Mouse (Mus musculus) forebrain, embryonic 15.5 days (tissue): ENCODE results near the gene Nfkbid. TPM values are rescaled to one million over a fixed set of nuclear protein-coding genes. Genes with fewer than 3 reads are reported as not detected.

Experiments
- ATAC-seq: fragments of 200-750 bp; cut with Nextera tagmentation; replicated peaks from 2 replicates; pipeline ENCODE4 v1.8.0; 2017; ENCODE audit warnings: mild to moderate bottlenecking, moderate TSS enrichment, moderate library complexity
- H3K27ac ChIP-seq: fragments of 300-500 bp; sonication (generic); replicated peaks from 2 replicates; pipeline ENCODE4 v1.5.1; 2015; ENCODE audit warnings: mild to moderate bottlenecking, inconsistent platforms
- H3K27me3 ChIP-seq: fragments of 300-500 bp; sonication (generic); 2 replicates; pipeline ENCODE4 v1.6.1; 2015; ENCODE audit warnings: inconsistent platforms
- H3K36me3 ChIP-seq: fragments of 300-500 bp; sonication (generic); 2 replicates; pipeline ENCODE4 v1.6.1; 2015; ENCODE audit warnings: mild to moderate bottlenecking, inconsistent platforms
- H3K4me1 ChIP-seq: fragments of 300-500 bp; sonication (generic); 2 replicates; pipeline ENCODE4 v1.6.1; 2015; ENCODE audit warnings: inconsistent platforms
- H3K4me2 ChIP-seq: fragments of 300-500 bp; sonication (generic); replicated peaks from 2 replicates; pipeline ENCODE4 v1.6.1; 2015; ENCODE audit warnings: mild to moderate bottlenecking, inconsistent platforms
- H3K4me3 ChIP-seq: fragments of 300-500 bp; sonication (generic); 2 replicates; pipeline ENCODE4 v1.5.1; 2015; ENCODE audit warnings: mild to moderate bottlenecking, inconsistent platforms
- H3K9ac ChIP-seq: fragments of 300-500 bp; sonication (generic); replicated peaks from 2 replicates; pipeline ENCODE4 v1.6.1; 2015; ENCODE audit warnings: mild to moderate bottlenecking, inconsistent platforms
- H3K9me3 ChIP-seq: fragments of 300-500 bp; sonication (generic); 2 replicates; pipeline ENCODE4 v1.6.1; 2016; ENCODE audit warnings: inconsistent platforms
- WGBS: fragments of 180-500 bp; shearing (Covaris S2); methylation state at CpG from one replicate; pipeline ENCODE4 v1.1.7; 2015; ENCODE audit warnings: mixed read lengths; 5-methylcytosine and 5-hydroxymethylcytosine counted together
- polyA plus RNA-seq: library from polyadenylated mRNA; unstranded; fragments of >200 nt; fragmentation: Nextera tagmentation; extraction: Ambion mirVana; gene quantifications from 2 replicates; pipeline ENCODE4 v1.2.1, GENCODE M21; 2015

Gene Nfkbid
- 1.9 TPM in 2 replicates for polyA plus RNA-seq

DNA sequence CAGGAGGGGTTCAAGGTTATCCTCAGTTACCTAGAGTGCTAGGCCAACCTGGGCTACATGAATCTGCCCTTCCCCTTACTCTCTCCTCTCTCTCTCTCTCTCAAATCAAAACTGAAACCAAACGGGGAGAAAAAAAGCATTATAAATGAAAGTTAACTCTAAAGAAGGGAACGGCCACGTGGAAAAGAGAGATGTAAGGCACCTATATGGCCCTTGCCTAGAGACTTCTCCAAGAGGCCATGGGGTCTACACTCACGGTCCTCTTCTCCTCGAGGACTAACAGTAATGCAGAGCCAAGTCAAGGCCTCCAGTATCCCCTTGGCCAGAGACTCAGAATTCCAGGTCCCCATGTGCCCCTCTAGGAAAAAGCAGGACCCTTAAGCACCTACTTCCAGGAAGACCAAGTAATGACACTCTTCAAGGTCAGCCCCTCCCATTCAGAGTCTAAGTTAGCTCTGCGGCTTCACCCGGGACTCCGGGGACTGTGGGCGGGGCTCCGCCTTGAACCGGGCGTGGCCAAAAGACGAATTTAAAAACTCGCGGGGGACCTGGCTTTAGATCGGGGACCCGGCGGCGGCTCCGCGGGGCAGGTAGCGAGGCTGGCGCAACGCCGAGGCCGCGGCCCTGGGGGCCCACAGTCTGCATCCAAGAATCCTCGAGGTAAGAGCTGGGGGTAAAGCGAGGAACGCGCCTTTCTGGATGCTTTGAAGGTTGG, at the start of gene Nfkbid:
Nfkbid (plus strand) TSS at position 558 of the 715 bp plus-strand sequence.
- peak; percentile 26; the same call in 1 of the 2 replicates for ATAC-seq
- peaks cover 6% of the 10 kb centered on the region; the same call in 1 of the 2 replicates for H3K36me3 ChIP-seq
- peak within 1 kb of the TSS; percentile 53 for H3K4me3 ChIP-seq
- H3K9me3 ChIP-seq: no peaks in the 10 kb centered on the region
- peaks cover 20% of the 10 kb centered on the region for H3K4me1 ChIP-seq
- H3K4me2 ChIP-seq: peak within 1 kb of the TSS; percentile 94
- WGBS: 9% methylated on average over 31 of the region's 31 CpGs
- peak within 1 kb of the TSS; percentile 62 for H3K27ac ChIP-seq
- H3K9ac ChIP-seq: peak within 1 kb of the TSS; percentile 62
- H3K27me3 ChIP-seq: no peaks in the 10 kb centered on the region

GRCm38 (mm10) chr7:30373501-30373962, 48.0 kb upstream of the Nfkbid start:
- ATAC-seq: peak; percentile 100
- H3K4me2 ChIP-seq: peak overlapping the region; percentile 52
- H3K27ac ChIP-seq: peak overlapping the region; percentile 78
- WGBS: under 1% methylated on average over 21 of the region's 21 CpGs
- H3K9ac ChIP-seq: peak overlapping the region; percentile 53
- H3K4me1 ChIP-seq: peaks cover 4% of the 10 kb centered on the region; the same call in 1 of the 2 replicates
- peak overlapping the region; percentile 48 for H3K4me3 ChIP-seq
- H3K9me3 ChIP-seq: no peaks in the 10 kb centered on the region
- H3K36me3 ChIP-seq: no peaks in the 10 kb centered on the region
- H3K27me3 ChIP-seq: no peaks in the 10 kb centered on the region

GRCm38 (mm10) chr7:30380061-30380460, 41.5 kb upstream of the Nfkbid start:
- no peaks in the 10 kb centered on the region for H3K36me3 ChIP-seq
- no peak overlapping the region for H3K4me2 ChIP-seq
- no peaks in the 10 kb centered on the region for H3K4me1 ChIP-seq
- H3K9ac ChIP-seq: no peak overlapping the region
- no peaks in the 10 kb centered on the region for H3K9me3 ChIP-seq
- ATAC-seq: no peak
- no peaks in the 10 kb centered on the region for H3K27me3 ChIP-seq
- WGBS: 72% methylated on average over 5 of the region's 5 CpGs
- H3K4me3 ChIP-seq: no peak overlapping the region
- no peak overlapping the region for H3K27ac ChIP-seq

DNA sequence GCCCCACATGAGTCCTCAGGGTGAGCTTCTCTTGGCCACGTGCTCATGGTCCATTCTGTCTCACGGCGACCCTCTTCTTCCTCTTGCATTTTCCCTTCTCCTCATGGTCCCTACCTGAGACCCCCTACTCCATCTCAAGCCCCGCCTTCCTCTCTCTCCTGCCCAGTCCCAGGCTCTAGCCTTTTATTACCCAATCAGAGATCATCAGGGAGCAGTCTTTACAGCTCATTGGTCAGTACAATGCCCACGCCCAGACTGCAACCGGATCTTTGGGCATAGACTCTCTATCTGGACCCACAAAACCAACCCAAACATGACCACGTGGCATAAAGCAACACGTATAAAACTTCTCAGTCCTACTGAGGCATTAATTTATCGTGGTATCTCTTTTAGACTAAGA, 37.4 kb upstream of the Nfkbid start:
- no peak for ATAC-seq
- no peaks in the 10 kb centered on the region for H3K4me1 ChIP-seq
- no peak overlapping the region for H3K27ac ChIP-seq
- H3K27me3 ChIP-seq: no peaks in the 10 kb centered on the region
- H3K4me2 ChIP-seq: no peak overlapping the region
- no peak overlapping the region for H3K4me3 ChIP-seq
- no peaks in the 10 kb centered on the region for H3K36me3 ChIP-seq
- WGBS: 87% methylated on average over 9 of the region's 9 CpGs
- H3K9me3 ChIP-seq: no peaks in the 10 kb centered on the region
- no peak overlapping the region for H3K9ac ChIP-seq

GRCm38 (mm10) chr7:30392746-30393520, 28.6 kb upstream of the Nfkbid start:
- H3K36me3 ChIP-seq: no peaks in the 10 kb centered on the region
- no peak for ATAC-seq
- H3K27me3 ChIP-seq: no peaks in the 10 kb centered on the region
- no peak overlapping the region for H3K4me3 ChIP-seq
- H3K27ac ChIP-seq: no peak overlapping the region
- H3K9me3 ChIP-seq: no peaks in the 10 kb centered on the region
- no peak overlapping the region for H3K9ac ChIP-seq
- H3K4me1 ChIP-seq: no peaks in the 10 kb centered on the region
- WGBS: 76% methylated on average over 4 of the region's 4 CpGs
- H3K4me2 ChIP-seq: no peak overlapping the region

DNA sequence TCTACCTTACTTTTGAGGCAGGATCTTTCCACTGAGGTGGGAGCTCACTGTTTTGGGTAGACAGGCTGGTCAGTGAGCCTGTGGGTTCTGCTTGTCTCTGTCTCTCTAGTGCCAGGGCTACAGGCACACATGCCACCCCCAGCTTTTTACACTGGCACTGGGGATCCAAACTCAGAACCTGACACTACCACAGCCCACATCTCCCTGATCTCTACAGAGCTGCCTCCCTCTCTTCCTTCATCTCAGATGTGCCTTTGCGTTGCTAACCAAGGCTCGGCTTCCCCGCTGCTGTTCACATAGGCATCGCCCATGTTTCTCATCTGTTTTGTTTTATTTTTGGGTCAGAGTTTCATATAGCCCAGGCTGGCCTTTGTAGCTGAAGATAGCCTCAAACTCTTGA, 27.9 kb upstream of the Nfkbid start:
- WGBS: 88% methylated on average over 4 of the region's 4 CpGs
- Histone ChIP-seq H3K9ac (no peak overlapping the region), H3K27me3 (no peaks in the 10 kb centered on the region), H3K4me1 (no peaks in the 10 kb centered on the region), H3K4me2 (no peak overlapping the region), H3K36me3 (no peaks in the 10 kb centered on the region), H3K9me3 (no peaks in the 10 kb centered on the region), H3K4me3 (no peak overlapping the region), H3K27ac (no peak overlapping the region)
- ATAC-seq: no peak

- 80% methylated on average over 11 of the region's 11 CpGs for WGBS
- no peaks in the 10 kb centered on the region for H3K4me1 ChIP-seq
- H3K4me2 ChIP-seq: no peak overlapping the region
- no peak overlapping the region for H3K27ac ChIP-seq
- H3K27me3 ChIP-seq: no peaks in the 10 kb centered on the region
- ATAC-seq: no peak
- no peak overlapping the region for H3K4me3 ChIP-seq
- H3K9me3 ChIP-seq: no peaks in the 10 kb centered on the region
- H3K36me3 ChIP-seq: no peaks in the 10 kb centered on the region
- no peak overlapping the region for H3K9ac ChIP-seq
Observed at GRCm38 (mm10) chr7:30394379-30394778, 27.2 kb upstream of the Nfkbid start.

DNA sequence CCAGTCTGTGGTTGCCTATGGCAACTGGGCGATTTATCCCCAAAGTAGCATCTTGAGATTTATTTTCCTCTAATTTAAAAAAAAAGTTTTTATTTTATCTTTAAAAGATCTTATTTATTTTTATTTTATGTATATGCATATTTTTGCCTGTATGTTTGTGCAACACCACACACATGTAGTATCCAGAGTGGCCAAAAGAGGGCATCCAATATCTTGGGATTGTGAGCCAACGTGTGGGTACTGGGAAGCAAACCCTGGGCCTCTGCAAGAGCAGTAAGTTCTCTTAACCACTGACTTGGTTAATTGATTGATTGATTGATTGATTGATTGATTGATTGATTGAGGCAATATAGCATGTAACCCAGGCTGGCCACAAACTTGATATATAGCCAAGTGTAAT, 26.7 kb upstream of the Nfkbid start:
- WGBS: 38% methylated on average over 2 of the region's 2 CpGs
- no peaks in the 10 kb centered on the region for H3K27me3 ChIP-seq
- H3K4me2 ChIP-seq: no peak overlapping the region
- H3K27ac ChIP-seq: no peak overlapping the region
- H3K36me3 ChIP-seq: no peaks in the 10 kb centered on the region
- no peak overlapping the region for H3K9ac ChIP-seq
- no peaks in the 10 kb centered on the region for H3K9me3 ChIP-seq
- no peaks in the 10 kb centered on the region for H3K4me1 ChIP-seq
- ATAC-seq: no peak
- H3K4me3 ChIP-seq: no peak overlapping the region

DNA sequence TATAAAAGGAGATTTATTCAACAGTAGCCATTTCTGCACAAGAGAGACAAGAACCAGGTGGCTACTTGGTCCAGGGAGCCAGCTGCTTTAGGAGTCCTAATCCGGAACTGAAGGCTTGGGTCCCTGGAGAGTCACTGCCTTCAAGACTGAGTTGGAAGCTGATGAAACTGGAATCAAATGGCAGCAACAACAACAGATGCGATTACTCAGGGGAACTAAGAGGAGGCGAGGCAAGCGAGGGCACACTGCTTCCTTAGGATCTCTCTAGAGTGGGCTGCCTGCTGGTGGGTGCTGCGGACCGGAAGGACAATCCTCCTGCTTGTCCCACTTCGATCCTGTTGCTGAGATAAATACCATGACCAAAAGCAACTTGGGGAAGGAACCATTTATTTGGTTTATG, 21.9 kb upstream of the Nfkbid start:
- Histone ChIP-seq H3K9ac (no peak overlapping the region), H3K9me3 (no peaks in the 10 kb centered on the region), H3K4me2 (no peak overlapping the region), H3K27ac (no peak overlapping the region), H3K4me1 (no peaks in the 10 kb centered on the region), H3K36me3 (no peaks in the 10 kb centered on the region), H3K4me3 (no peak overlapping the region), H3K27me3 (no peaks in the 10 kb centered on the region)
- WGBS: 63% methylated on average over 7 of the region's 7 CpGs
- ATAC-seq: no peak

- H3K4me1 ChIP-seq: no peaks in the 10 kb centered on the region
- 78% methylated on average over 4 of the region's 4 CpGs for WGBS
- H3K4me3 ChIP-seq: no peak overlapping the region
- no peak overlapping the region for H3K9ac ChIP-seq
- H3K27me3 ChIP-seq: no peaks in the 10 kb centered on the region
- ATAC-seq: no peak
- H3K36me3 ChIP-seq: no peaks in the 10 kb centered on the region
- no peaks in the 10 kb centered on the region for H3K9me3 ChIP-seq
- no peak overlapping the region for H3K4me2 ChIP-seq
- no peak overlapping the region for H3K27ac ChIP-seq
Observed at GRCm38 (mm10) chr7:30402343-30402742, 19.2 kb upstream of the Nfkbid start.

DNA sequence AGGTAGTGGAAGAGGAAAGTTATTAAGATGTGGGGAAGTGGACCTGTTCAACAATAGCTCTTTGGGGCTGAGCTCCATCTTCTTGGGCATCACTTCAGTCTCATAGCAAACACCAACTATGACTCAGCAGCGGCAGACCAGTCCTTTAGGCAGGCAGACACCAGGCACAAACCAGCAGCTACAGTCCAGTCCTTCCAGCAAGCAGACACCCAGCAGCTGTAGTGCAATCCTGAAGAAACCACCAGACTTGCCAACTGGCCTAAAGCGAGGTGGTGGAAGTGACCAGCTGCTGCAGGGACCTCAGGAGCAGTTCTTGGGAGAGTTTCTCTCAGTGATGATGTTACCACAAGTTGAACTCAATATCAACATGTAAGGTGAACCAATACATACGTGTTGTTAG, 12.9 kb upstream of the Nfkbid start:
- no peak overlapping the region for H3K4me2 ChIP-seq
- WGBS: 85% methylated on average over 3 of the region's 3 CpGs
- H3K9me3 ChIP-seq: no peaks in the 10 kb centered on the region
- no peaks in the 10 kb centered on the region for H3K4me1 ChIP-seq
- no peak overlapping the region for H3K4me3 ChIP-seq
- H3K27ac ChIP-seq: no peak overlapping the region
- H3K36me3 ChIP-seq: no peaks in the 10 kb centered on the region
- H3K27me3 ChIP-seq: no peaks in the 10 kb centered on the region; the same call in 1 of the 2 replicates
- ATAC-seq: no peak
- H3K9ac ChIP-seq: no peak overlapping the region

- no peak overlapping the region for H3K4me3 ChIP-seq
- H3K36me3 ChIP-seq: no peaks in the 10 kb centered on the region
- no peak for ATAC-seq
- H3K27ac ChIP-seq: no peak overlapping the region
- H3K27me3 ChIP-seq: no peaks in the 10 kb centered on the region; the same call in 1 of the 2 replicates
- no peak overlapping the region for H3K9ac ChIP-seq
- H3K9me3 ChIP-seq: no peaks in the 10 kb centered on the region
- 80% methylated on average over 2 of the region's 2 CpGs for WGBS
- H3K4me1 ChIP-seq: no peaks in the 10 kb centered on the region
- no peak overlapping the region for H3K4me2 ChIP-seq
Observed at GRCm38 (mm10) chr7:30409789-30410188, 11.7 kb upstream of the Nfkbid start.
